Mouse (Mus musculus) inflammation-experienced regulatory T-cells, adult 16 weeks (primary cell): ENCODE measurements around the gene Cfap46. TPM values are rescaled to one million over a fixed set of nuclear protein-coding genes. Genes with fewer than 3 reads are reported as not detected.

Experiments used
- polyA plus RNA-seq: library from polyadenylated mRNA; unstranded; fragments of 100-300 nt; shearing (Covaris generic); gene quantifications from one replicate; pipeline ENCODE4 v1.2.1, GENCODE M21; 2017

Cfap46 gene
- 0.27 TPM for polyA plus RNA-seq

DNA sequence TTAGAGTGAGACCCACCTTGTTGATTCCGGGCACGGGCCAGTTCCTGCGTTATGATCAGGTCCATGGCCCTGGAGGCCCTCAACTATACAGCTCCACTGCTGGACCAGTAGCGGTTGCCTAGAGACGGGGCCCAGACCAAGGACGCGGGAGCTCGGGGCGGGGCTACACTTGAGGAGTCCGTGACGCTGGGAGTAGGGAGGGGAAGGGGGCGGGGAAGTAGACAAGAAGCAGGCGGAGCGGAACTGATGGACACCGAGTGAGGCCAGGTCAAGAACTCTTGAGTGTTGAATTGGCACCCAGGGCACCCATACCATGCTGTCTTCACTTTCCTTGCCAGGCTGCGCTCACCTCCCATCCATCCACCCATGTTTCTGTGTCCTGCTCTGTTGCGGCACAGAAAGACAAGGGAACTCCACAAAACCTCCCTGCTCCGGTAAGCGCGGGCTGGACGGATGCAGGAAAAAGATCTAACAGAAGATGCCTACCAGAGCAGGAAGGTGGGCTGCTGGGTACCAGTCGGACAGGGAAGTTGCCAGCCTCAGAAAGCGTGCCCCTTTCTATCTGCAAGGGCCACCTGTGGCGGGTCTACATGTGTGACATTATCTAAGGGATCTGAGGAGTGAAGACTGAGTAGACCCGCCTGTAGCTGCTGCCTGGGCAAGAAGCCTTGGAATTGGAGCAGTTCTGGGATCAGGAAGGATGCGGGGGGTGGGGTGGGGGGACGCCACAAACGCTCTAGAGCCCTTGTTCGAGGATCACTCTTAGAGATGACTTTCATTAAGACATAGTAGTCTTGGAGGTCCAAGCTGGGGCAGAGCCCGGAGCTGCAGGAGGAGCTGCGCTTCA is at the start of gene Cfap46:
Gene Cfap46, minus strand, starts transcription at position 112 of the 847 bp plus-strand sequence.

DNA sequence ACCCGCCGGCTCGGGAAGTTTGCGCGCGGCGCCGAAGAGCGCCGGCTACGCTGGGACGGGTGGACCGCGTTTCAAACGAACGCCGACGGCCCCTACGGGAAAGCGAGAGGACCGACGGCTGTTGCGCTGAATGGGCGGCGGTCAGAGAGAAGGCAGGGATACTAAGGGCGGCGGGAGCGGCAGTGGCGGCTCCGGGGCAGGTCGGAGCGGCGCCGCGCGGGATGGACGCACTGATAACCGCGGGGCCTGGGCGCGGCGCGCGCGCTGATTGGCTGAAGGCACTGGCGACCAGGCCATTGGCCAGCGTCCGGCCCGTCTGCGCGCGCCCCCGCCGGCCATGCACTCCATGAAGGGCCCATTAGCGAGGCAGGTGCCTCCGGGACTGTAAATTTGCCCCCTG is 101.0 kb downstream of the Cfap46 start, which contains the start of gene Nkx6-2:
Gene Nkx6-2, minus strand, starts transcription at position 203 of the 400 bp plus-strand sequence.

Other genes with a start within 250 kb of the Cfap46 start
- not detected for gene Nkx6-2, start 101.0 kb downstream of the Cfap46 start, polyA plus RNA-seq
- not detected for gene Adgra1, start 150.4 kb upstream of the Cfap46 start, polyA plus RNA-seq
- 0.72 TPM for gene Kndc1, start 210.9 kb upstream of the Cfap46 start, polyA plus RNA-seq